Mouse (Mus musculus): Measurements from ENCODE around the gene Olfr498.

The Olfr498 gene

GRCm38 (mm10) chr7:108465026-108465425, at the start of gene Olfr498:
Gene Olfr498 (plus strand): TSS chr7:108465326.
- no peak for DNase-seq

- no peak for DNase-seq
These were observed 45.0 kb upstream of the Olfr498 start, which contains the start of gene Olfr497 for GRCm38 (mm10) chr7:108420121-108420520. Gene Olfr497 (plus strand): TSS chr7:108420421.
